Mouse (Mus musculus): Measurements from ENCODE around the gene St6gal2. TPM values are rescaled to one million over a fixed set of nuclear protein-coding genes. Genes with fewer than 3 reads are reported as not detected.

The St6gal2 gene
- polyA plus RNA-seq, 1 experiment from 2014 or later: 0.55 TPM

- H3K36me3 ChIP-seq: no peaks in the 10 kb centered on the region
- ATAC-seq: no peak
- WGBS: 83% methylated on average over 7 of the region's 7 CpGs
- no peak overlapping the region for H3K9ac ChIP-seq
- no peak overlapping the region for H3K4me2 ChIP-seq (replicated peaks)
- no peaks in the 10 kb centered on the region for H3K27me3 ChIP-seq (replicated peaks)
- no peak overlapping the region for H3K27ac ChIP-seq
- no peak overlapping the region for H3K4me3 ChIP-seq (replicated peaks)
- no peaks in the 10 kb centered on the region for H3K4me1 ChIP-seq (replicated peaks)
- H3K9me3 ChIP-seq: no peaks in the 10 kb centered on the region
These were observed 39.1 kb downstream of the St6gal2 start for GRCm38 (mm10) chr17:55484108-55484870.

- Histone ChIP-seq H3K27me3 (replicated peaks) (no peaks in the 10 kb centered on the region), H3K9me3 (no peaks in the 10 kb centered on the region), H3K4me3 (replicated peaks) (no peak overlapping the region), H3K9ac (no peak overlapping the region), H3K36me3 (no peaks in the 10 kb centered on the region), H3K27ac (no peak overlapping the region), H3K4me2 (replicated peaks) (no peak overlapping the region), H3K4me1 (replicated peaks) (no peaks in the 10 kb centered on the region)
- WGBS: 89% methylated on average over 7 of the region's 7 CpGs
- ATAC-seq: no peak
These were observed 86.7 kb downstream of the St6gal2 start for GRCm38 (mm10) chr17:55531872-55532271.

GRCm38 (mm10) chr17:55548476-55548875, 103.3 kb downstream of the St6gal2 start:
- WGBS: 71% methylated on average over 1 of the region's 1 CpGs
- H3K4me1 ChIP-seq (replicated peaks): no peaks in the 10 kb centered on the region
- H3K36me3 ChIP-seq: no peaks in the 10 kb centered on the region
- no peaks in the 10 kb centered on the region for H3K9me3 ChIP-seq
- H3K4me3 ChIP-seq (replicated peaks): no peak overlapping the region
- no peak overlapping the region for H3K4me2 ChIP-seq (replicated peaks)
- no peaks in the 10 kb centered on the region for H3K27me3 ChIP-seq (replicated peaks)
- no peak overlapping the region for H3K9ac ChIP-seq
- H3K27ac ChIP-seq: no peak overlapping the region
- ATAC-seq: no peak

- no peak for ATAC-seq
- Histone ChIP-seq H3K4me2 (replicated peaks) (no peak overlapping the region), H3K36me3 (no peaks in the 10 kb centered on the region), H3K4me3 (replicated peaks) (no peak overlapping the region), H3K9me3 (no peaks in the 10 kb centered on the region), H3K9ac (no peak overlapping the region), H3K4me1 (replicated peaks) (no peaks in the 10 kb centered on the region), H3K27me3 (replicated peaks) (no peaks in the 10 kb centered on the region), H3K27ac (no peak overlapping the region)
- WGBS: 67% methylated on average over 2 of the region's 2 CpGs
These were observed 116.6 kb downstream of the St6gal2 start for GRCm38 (mm10) chr17:55561774-55562173.

Other genes with a start within 250 kb of the St6gal2 start
- not detected in 2 replicates for gene Vmn2r118, start 179.8 kb downstream of the St6gal2 start, polyA plus RNA-seq (2015; fragmentation: Nextera tagmentation; extraction: Ambion mirVana)

All from intestine, embryonic 15.5 days (tissue).